Mouse (Mus musculus): ENCODE measurements at regions not wholly inside any gene's neighbourhood (a gene's known extent, or its start where the extent isn't known, plus 50 kb on each side); places are given as distances from the start of the nearest gene placed in this dataset.

- peak; percentile 82 for DNase-seq
Observed at GRCm38 (mm10) chr5:111958226-111958625, 224.5 kb downstream of the Gm26897 start.

GRCm38 (mm10) chr5:111965311-111965710 lies 231.6 kb downstream of the Gm26897 start:
- DNase-seq: no peak

GRCm38 (mm10) chr5:111968121-111968520 lies 234.4 kb downstream of the Gm26897 start:
- no peak for DNase-seq

- no peak for DNase-seq
Observed at GRCm38 (mm10) chr5:111968701-111969100, 235.0 kb downstream of the Gm26897 start.

GRCm38 (mm10) chr5:111971193-111971592 lies 237.5 kb downstream of the Gm26897 start:
- no peak for DNase-seq

GRCm38 (mm10) chr5:111971952-111972351 lies 238.2 kb downstream of the Gm26897 start:
- no peak for DNase-seq

- no peak for DNase-seq
Observed at GRCm38 (mm10) chr5:111975686-111976085, 242.0 kb downstream of the Gm26897 start.

- DNase-seq: no peak
Observed at GRCm38 (mm10) chr5:111979601-111980000, 245.9 kb downstream of the Gm26897 start.

GRCm38 (mm10) chr5:111982106-111982505 lies 248.4 kb downstream of the Gm26897 start:
- no peak for DNase-seq

- DNase-seq: no peak
Observed at GRCm38 (mm10) chr5:111985997-111986396, 252.3 kb downstream of the Gm26897 start.

- DNase-seq: peak; percentile 60
Observed at GRCm38 (mm10) chr5:111987036-111987435, 253.3 kb downstream of the Gm26897 start.

GRCm38 (mm10) chr5:111991805-111992204 lies 258.1 kb downstream of the Gm26897 start:
- no peak for DNase-seq

GRCm38 (mm10) chr5:111993221-111993620 lies 259.1 kb downstream of the Cryba4 start:
- DNase-seq: no peak

- no peak for DNase-seq
Observed at GRCm38 (mm10) chr5:111993930-111994329, 258.4 kb downstream of the Cryba4 start.

- no peak for DNase-seq
Observed at GRCm38 (mm10) chr5:111996806-111997205, 255.5 kb downstream of the Cryba4 start.

GRCm38 (mm10) chr5:112001742-112002701 lies 250.3 kb downstream of the Cryba4 start:
- peak; percentile 82 for DNase-seq

GRCm38 (mm10) chr5:112002856-112003660 lies 249.3 kb downstream of the Cryba4 start:
- DNase-seq: peak; percentile 56

- DNase-seq: no peak
Observed at GRCm38 (mm10) chr5:112004041-112004440, 248.3 kb downstream of the Cryba4 start.

- peak; percentile 70 for DNase-seq
Observed at GRCm38 (mm10) chr5:112012505-112013164, 239.7 kb downstream of the Cryba4 start.

- no peak for DNase-seq
Observed at GRCm38 (mm10) chr5:112018925-112019324, 233.4 kb downstream of the Cryba4 start.

GRCm38 (mm10) chr5:112020882-112021281 lies 231.4 kb downstream of the Cryba4 start:
- DNase-seq: no peak

- DNase-seq: peak; percentile 54
Observed at GRCm38 (mm10) chr5:112029955-112030354, 222.4 kb downstream of the Cryba4 start.

GRCm38 (mm10) chr5:112032036-112032435 lies 220.3 kb downstream of the Cryba4 start:
- DNase-seq: no peak
